Mouse (Mus musculus) E14TG2a.4 (cell line): ENCODE data around the gene Ankrd52.

Source experiments
- CTCF ChIP-seq: conservative IDR thresholded peaks from 2 replicates; pipeline ENCODE4 v1.5.1; 2014; ENCODE audit warnings: low read length
- NANOG ChIP-seq: IDR thresholded peaks from 2 replicates; pipeline ENCODE4 v1.6.1; 2014; ENCODE audit warnings: borderline replicate concordance, low read length, mixed read lengths

- TF ChIP-seq CTCF (no peak), NANOG (no peak)
Observed at GRCm38 (mm10) chr10:128411211-128412054, 34.5 kb downstream of the Ankrd52 start, which contains the start of the genes Nabp2 and Rnf41.
